Mouse (Mus musculus) cerebellum, adult 11 months (tissue): Measurements from ENCODE around the gene Pias3.
"Not testable (repeated sequence)": the region's sequence is repeated elsewhere in the genome, so short reads cannot be mapped to it uniquely, and the experiment has no call there.

Source experiments
- DNase-seq: peaks from one replicate; pipeline ENCODE4 v3.0.0; 2022

Gene Pias3

DNA sequence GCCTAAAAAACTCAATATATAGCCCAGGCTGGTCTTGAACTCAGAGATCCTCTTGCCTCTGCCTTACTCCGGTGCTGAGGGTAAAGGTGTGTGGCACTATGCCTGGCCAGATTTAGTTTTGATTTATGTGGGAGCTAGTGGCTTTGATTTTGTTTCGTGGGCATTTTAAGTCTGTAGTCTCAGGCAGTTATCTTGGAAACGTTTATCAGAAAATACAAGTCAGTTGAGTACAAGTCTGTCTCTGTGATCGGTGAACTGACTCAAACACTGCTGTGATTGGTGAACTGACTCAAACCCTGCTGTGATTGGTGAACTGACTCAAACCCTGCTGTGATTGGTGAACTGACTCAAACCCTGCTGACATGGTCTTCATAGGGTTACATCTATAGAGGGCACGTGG is 34.6 kb downstream of the Pias3 start:
- no peak for DNase-seq

DNA sequence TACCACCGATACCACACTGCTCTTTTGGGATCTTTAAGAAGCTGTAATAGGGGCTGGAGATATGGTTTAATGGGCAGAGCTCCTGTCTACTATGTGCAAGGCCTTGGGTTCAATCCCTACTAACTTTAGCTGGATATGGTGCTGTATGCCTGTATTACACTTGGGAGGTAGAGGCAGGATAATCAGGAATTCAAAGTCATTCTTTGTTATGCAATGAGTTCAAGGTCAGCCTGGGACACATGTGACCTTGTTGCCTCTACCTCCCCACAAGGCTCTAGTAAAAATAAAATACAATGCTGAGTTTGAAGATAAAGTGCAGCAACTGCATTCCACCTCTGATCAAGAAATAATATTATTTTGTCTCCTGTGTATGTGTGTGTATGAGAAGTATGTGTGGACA is 37.8 kb downstream of the Pias3 start:
- no peak for DNase-seq

DNA sequence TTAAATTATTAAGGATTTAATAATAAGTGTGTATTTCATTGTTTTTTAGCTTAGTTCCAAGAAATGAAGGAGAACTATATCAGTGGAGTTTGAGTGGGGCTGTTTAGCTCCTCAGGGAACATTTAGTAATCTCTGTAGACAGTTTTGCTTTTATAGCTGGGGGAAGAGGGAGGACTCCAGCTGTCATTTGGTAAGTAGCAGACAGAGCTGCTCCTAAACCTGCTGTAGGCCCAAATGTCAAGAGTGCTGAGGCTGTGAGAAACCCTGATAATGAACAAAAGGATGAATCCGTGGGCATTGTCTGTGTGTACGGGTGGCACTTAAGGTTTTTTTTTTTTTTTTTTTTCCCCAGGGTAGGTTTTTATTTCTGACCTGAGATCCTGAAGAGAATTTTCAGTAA is 39.0 kb downstream of the Pias3 start:
- DNase-seq = no peak

DNA sequence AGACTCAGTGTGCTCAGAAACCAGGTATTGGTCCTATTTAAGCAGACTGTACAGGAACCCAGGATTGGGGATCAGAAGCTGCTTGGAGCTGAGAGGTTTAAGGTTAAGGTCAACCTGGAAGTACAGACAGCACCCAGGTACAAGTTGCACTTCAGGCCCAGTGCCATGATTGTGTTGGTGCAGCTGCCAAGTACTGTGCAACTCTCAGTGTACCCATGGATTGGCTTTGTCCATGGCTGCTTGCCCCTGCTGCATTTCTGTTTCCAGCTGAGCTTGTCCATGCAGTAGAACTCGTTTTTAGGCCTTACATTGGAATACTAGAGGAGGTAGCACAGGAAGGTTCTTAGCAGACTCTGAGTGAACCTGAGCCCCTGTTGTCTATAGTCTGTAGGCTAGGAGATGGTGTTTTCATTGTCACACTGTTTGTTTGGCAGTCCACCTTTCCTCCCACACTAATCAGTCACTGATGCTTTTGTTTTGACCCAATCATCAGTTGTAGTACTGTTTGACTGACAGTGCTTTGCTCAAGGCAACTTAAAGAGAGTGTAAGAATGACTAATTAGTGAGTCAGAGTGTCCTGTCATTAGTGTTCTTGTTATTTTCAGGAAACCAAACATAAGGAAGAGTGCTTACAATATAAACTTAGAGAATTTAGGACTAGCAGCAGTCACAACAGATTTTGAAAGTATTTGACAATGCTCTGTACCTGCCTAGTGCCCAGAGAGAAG is 41.0 kb downstream of the Pias3 start:
- no peak for DNase-seq

DNA sequence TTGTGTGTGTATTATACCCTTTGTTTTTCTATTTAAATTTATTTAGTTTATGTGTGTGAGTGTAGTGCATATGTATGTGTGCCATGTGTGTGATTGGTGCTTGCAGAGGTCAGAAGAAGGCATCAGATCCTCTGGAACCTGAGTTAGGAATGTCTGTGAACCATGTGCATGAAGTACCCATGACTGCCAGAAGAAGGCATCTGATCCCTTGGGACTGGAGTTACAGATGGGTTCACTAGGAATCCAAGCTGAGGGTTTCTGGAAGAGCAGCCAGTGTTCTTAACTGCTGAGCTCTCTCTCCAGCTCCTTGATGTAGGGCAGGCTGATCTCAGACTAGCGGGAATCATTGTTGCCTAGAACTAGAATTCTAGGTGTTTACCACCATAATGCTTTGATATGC is 41.8 kb downstream of the Pias3 start:
- no peak for DNase-seq

DNA sequence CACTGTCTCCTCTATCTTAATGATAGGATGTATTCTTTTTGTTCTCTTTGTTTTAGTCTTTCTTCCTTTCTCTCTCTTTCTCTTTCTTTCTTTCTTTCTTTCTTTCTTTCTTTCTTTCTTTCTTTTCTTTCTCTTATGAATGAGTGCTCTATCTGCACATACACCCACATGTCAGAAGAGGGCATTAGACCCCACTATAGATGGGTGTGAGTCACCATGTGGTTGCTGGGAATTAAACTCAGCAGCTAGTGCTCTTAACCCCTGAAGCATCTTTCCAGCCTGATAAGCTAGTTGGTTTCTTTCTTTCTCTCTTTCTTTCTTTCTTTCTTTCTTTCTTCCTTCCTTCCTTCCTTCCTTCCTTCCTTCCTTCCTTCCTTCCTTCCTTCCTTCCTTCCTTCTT is 44.1 kb downstream of the Pias3 start:
- not testable (repeated sequence) for DNase-seq

DNA sequence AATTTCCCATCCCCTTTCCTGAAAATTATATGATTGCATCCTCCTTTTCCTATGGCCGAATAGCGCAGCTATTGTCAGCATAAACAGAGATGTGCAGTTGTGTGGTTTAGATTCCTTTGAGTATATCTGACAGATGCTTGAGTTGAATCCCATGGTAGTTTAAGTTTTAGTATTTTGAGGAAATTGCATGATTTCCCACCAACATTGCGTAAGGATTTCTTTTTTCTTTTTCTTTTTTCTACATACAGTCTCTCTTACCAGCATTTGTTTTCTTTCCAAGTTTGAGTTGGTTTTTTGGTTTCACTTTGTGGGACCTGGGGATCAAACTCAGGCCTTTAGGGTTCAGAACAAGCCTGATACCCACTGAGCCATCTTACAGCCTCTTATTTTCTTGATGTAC is 48.2 kb downstream of the Pias3 start:
- no peak for DNase-seq

DNA sequence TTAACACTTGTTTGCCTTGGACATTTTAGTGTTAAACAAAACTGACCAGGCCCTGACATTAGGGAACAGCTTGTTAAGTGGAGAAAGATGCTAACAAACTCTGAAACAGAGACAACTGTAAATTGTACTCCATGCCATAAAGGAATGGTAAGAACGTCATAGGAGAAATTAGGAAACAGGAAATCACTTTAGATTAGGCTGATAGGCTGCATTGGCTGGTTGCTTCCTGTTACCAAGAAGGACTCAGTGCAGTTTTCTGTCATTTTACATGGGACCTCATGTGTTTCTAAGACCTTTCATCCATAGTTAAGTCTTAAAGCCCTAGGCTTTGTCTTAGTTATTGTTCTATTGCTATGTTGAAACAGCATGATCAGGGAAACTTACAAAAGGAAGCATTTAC is 50.6 kb downstream of the Pias3 start:
- no peak for DNase-seq
